Mouse (Mus musculus): ENCODE measurements around the gene Gm20532.

Gm20532 gene

DNA sequence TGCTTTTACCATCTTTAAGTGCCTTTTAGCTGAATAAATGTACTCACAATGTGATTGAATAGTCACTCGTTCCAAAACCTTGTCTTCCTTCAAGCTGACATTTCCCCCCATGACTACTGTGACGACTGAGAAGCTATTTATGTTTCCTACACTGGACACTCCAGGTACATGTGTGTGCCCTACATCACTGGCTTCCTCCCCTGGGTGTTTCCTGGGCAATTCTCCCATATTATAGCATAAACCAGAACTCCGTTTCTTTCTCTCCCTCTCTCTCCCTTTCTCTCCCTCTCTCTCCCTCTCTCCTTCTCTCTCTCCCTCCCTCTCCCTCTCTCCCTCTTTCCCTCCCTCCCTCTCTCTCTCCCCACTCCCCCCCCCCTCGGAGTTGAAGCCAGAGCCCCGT is 12.6 kb upstream of the Gm20532 start:
- no peak for DNase-seq (ENCODE audit: low spot score)

DNA sequence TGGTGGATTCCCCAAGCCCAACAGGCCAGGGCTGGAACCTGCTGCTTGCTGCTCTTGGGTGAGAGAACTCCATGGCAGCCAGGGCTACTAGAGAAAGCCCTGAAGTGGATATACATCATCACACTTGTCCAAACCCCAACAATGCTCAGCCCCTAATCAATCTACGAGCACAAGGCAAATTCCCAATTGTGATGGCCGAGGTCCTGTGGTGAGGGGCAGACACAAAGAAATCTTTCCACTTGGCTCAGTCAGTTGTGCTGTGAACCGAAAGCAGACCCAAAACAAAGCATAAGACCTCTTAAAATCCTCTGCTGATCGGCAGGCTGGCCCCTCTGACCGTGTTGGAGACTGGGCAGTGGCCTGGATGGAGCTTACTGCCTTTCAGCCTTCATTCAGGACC is 11.6 kb upstream of the Gm20532 start:
- no peak for DNase-seq (ENCODE audit: low spot score)

DNA sequence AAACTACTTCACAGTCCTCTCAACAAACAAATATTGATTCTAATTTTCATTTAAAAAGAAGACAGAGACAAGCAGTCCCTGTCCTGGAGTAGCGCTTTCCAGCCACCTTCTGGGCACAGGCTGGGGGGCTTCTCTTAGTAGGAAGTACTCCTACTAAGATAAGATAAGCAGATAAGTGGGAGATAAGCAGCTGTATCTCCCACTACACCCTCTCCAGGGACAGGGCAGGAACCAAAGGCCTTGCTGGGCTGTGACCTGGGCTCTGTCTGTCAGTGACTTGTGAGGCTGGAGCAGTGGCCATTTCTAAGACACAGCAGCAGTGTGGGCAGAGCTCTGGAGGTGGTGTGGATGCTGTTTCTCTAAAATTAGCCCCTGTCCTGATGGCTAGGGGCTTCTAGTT is 11.1 kb upstream of the Gm20532 start:
- no peak for DNase-seq (ENCODE audit: low spot score)

DNA sequence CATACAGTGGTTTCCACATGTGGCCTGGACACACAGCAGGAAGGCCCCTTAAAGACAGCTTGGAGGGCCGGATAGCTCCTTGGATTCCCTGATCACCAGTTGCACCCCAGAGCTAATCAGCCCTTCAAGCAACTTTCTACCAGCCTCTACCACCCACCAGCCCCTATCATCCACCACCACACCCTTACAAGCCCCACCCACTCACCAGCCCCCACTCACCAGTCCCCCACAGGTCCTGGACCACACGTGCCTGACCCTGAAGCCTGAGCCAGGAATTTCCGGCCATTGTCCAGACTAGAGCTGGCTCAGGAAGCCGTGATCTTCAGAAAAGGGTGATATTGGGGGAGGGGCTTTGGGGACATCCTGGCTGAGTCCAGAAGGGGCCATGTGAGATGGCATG is 10.6 kb upstream of the Gm20532 start:
- DNase-seq (ENCODE audit: low spot score), result no peak

GRCm38 (mm10) chr2:26576462-26576861 is 10.0 kb upstream of the Gm20532 start:
- DNase-seq (ENCODE audit: low spot score), result no peak

GRCm38 (mm10) chr2:26578369-26578768 is 8.1 kb upstream of the Gm20532 start:
- no peak for DNase-seq (ENCODE audit: low spot score)

DNA sequence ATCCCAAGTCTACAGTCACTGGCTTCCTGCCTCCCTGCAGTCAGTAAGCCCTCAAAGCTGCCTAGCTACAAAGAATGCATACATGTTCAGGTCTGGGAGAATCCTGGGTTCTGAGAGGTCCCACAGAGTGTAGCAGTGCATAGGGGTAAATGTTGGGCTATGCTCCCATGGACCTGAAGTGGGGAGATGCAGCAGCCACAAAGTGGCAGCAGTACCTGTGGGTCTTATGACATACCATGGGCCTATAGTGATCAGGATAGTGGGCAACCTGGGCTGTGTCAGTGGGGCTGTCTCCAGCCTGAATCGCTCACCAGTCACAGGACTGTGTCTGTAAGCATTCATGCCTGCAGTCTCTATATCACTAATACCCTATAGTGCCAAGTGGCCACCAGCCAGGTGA is 6.7 kb upstream of the Gm20532 start, which contains the start of gene Egfl7:
Gene Egfl7 (plus strand): TSS at position 301 of the 400 bp plus-strand sequence.
- DNase-seq (ENCODE audit: low spot score), result no peak

DNA sequence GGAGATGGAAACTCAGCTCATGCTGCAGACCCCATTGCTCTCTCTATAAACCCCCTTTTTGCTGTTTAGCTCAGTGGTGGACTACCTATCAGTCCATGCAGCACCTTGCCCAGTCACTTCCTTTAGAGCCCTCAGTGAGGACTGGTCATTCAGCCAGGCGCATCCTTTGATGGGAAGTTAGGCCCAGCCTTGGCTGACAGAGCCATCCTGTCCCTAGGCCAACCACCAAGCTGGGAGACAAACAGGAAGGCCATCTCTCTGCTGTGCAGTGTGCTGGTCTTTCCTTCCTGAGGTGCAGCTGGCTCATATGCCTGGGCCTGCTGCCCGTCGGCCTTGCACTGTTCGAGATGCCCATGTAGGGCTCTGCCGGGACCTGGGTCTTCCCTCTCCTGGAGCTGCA is 5.7 kb upstream of the Gm20532 start:
- no peak for DNase-seq (ENCODE audit: low spot score)

DNA sequence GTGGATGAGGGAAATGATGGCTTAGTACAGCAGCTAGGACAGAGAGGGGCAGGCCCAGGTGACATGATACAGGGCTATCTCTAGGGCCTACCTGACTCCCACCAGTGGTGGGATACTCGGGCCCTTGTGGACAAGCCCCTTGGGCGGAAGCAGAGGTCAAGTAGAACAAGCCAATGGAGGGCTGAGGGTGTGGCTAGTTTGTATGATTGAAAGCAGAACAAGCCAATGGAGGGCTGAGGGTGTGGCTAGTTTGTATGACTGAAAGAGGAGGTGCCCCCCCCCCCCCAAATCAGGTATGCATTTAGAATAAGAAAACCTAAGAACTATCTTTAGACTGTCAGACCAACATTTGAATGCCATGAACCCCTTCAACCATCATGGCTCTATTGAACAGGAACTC is 4.2 kb upstream of the Gm20532 start:
- no peak for DNase-seq (ENCODE audit: low spot score)

DNA sequence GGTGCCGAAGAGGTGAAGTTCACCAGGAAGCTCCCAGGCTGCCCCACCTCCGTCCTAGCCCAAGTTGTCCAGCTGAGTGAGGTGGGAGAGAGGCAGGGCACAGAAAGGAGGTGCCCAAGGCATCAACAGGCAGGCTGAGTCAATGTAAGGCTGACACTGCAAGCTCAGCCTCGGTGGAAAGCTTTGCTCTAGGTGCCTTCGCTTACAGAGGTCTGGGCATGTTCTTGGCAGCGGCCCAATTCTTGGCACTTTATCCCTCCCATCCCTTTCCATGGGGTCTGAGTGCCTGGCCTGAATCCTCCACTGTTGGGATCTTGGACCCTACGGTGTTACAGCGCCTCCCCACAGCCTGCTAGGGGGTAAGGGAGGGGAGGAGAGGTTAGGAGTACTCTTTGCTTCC is 3.7 kb upstream of the Gm20532 start:
- DNase-seq (ENCODE audit: low spot score), result no peak

- DNase-seq (ENCODE audit: low spot score), result no peak
Observed at GRCm38 (mm10) chr2:26583640-26584039, 2.8 kb upstream of the Gm20532 start.

DNA sequence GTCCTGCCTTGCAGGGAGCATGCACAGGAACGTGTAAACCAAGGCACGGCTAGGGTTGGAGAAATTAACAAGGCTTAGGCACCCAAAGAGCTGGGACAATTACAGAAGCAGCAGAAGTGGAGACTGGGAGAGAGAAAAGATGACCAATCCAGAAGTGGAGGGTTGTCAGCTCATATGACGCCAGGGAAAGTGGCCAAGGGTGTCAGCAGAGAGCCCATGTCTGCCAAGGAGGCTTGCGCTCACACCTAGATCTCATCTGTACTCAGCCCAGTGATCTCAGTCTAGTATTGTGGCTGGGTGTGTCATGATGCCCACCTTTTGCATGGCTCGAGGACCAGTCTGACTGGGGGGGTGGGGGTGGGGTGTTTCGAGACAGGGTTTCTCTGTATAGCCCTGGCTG is 726 bp upstream of the Gm20532 start:
- no peak for DNase-seq (ENCODE audit: low spot score)

DNA sequence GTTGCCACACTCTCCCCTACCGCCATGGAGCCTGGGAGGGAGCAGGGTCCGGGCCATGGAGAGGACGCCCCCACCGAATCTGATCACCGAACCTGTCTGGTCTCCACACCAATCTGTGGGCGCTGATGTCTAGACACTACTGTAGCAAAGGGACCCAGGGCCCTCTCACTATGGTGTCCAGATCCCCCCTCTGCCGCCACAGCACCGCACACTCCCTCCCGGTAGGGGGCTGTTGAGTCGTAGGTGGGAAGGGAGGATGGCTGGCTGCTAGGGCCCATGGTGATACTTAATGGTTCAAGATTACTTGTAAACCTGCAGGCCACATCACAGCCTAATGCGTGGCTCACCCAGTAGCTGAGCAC is 586 bp downstream of the Gm20532 start:
- DNase-seq (ENCODE audit: low spot score), result peak; percentile 48

DNA sequence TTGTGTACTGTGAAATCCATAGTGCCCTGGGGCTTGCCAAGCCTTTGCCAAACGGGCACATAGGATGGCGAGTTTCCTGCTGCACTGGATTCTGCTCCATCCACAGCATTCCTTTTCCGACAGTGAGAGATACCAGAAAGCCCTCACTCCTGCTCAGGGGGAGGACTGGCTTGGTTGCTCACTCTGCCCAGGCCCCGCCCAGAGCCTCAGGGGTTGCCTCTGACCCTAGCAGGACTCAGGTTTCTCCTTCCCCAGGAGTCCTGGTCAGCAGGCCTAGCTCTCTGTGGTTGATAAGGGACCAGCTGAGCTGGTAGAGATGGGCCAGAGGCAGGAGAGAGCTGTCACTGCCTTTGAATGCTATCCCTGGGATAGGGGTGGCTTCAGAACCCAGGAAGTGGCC is 2.1 kb downstream of the Gm20532 start:
- peak; percentile 47 for DNase-seq (ENCODE audit: low spot score)

DNA sequence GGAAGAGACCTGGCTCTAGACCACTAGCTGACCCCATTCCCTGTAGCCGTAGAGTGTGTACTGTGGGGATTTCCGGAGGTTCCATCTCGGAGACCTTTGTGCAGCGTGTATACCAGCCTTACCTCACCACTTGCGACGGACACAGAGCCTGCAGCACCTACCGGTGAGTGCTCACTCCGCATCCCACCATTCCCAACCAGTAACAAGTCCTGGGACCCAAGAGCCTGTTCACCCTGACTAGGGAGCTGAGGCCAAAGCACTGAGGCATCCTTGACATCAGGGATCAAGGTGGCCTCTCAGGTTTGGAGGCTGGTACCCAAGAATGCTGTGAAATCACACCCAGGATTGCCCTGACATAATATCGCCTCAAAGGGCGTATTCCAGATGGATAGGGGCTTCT is 2.8 kb downstream of the Gm20532 start:
- no peak for DNase-seq (ENCODE audit: low spot score)

DNA sequence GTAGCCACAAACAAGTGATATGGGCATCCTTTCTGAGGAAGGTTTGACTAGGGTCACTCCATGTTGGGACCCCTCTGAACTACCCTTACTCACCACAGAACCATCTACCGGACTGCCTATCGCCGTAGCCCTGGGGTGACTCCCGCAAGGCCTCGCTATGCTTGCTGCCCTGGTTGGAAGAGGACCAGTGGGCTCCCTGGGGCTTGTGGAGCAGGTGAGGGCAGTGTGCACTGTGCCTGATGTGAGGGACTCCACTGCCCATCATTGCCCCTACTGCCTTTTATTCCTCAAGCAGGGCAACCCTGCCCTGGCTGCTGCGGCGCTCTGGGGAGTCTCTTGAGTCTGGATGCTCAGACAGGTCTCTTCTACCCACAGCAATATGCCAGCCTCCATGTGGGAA is 3.8 kb downstream of the Gm20532 start:
- no peak for DNase-seq (ENCODE audit: low spot score)

DNA sequence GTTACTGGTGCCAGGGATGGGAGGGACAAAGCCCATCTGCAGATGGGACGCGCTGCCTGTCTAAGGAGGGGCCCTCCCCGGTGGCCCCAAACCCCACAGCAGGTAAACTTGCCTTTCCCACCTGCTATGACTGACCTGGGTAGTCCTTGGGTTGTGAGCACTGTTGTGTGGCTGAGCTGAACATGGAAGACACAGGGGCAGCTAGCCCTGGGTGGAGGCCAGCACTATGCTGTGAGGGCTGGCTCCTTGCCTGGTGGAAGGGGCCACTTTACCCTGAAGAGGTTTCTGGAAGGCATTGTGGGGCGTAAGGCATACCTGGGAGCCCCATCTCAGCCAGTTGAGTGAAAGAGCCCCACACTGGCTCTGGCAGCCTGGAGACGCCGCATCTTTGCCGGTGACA is 4.5 kb downstream of the Gm20532 start:
- DNase-seq (ENCODE audit: low spot score), result no peak

DNA sequence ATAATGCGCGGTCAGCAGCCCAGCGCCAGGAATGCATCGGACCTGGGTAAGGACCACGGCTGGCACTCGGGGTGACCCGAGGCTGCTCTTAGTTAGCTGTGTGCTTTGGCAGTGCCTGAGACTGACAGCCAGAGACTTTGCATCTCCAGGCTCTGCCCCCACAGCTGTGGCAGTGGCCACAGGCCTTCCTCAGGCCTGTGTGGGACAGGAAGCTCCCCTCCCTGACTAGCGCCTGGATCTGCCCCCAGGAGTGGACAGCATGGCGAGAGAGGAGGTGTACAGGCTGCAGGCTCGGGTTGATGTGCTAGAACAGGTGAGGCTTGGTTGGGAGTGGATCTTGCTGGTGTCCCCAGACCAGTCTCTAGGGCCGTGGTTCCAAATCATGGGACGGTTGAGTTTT is 5.0 kb downstream of the Gm20532 start:
- DNase-seq (ENCODE audit: low spot score), result no peak

- peak; percentile 82 for DNase-seq (ENCODE audit: low spot score)
Observed at GRCm38 (mm10) chr2:26593211-26594021, 7.0 kb downstream of the Gm20532 start.

DNA sequence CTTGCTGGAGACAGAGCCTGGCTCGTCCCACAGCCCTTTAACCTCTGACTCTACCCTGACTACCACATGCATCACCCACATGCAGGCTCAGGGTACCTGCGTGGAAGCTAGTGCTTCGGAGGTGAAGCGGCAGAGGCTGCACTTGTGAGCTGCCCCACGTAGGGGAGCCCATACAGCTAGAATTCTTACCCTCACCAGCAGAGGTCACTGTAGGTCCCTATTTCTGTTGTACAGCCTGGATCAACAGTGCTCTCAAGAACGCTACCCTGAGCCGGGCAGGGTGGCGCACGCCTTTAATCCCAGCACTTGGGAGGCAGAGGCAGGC is 7.5 kb downstream of the Gm20532 start:
- DNase-seq (ENCODE audit: low spot score), result peak; percentile 92

DNA sequence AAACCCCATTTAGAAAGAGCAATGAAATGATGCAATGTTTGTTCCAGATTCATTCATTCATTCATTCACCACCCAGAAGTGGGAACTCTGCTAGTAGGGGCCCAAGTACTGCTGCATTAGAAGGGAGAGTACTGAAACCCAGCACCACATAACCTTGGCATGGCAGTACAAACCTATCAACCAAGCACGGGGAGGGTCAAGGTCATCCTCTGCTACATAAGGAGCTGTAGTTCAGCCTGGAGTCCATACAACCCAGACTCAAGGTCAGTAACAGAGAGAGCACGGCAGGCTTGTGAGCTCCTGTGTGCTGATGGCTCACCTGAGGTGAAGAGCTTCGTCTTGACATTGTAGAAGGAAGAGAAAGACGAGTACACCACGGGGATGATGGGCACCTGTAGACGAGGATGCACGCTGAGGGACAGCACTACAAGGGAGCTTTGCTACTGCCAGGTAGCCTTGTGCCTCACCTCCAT is 8.1 kb downstream of the Gm20532 start:
- no peak for DNase-seq (ENCODE audit: low spot score)

- DNase-seq (ENCODE audit: low spot score), result no peak
Observed at GRCm38 (mm10) chr2:26594934-26595724, 8.7 kb downstream of the Gm20532 start.

GRCm38 (mm10) chr2:26595725-26596435 is 9.4 kb downstream of the Gm20532 start:
- no peak for DNase-seq (ENCODE audit: low spot score)
